In genomic region chr5:44143467-44144235, GRCm38 (mm10) we compare ENCODE assay signal across 22 mouse cellular contexts. TPM values are rescaled to one million over a fixed set of nuclear protein-coding genes. Genes with fewer than 3 reads are reported as not detected.
DNase-seq lines count a peak whose midpoint lies in the region; ATAC-seq and TF ChIP-seq lines count a peak whose summit lies in the region.
"Had no signal": no experiment of that assay in that cellular context is flagged by ENCODE, and none has a peak within 500 bp of the region (broad histone marks: within the 10 kb centered on the region; RNA-seq: fewer than 3 reads in every experiment).

No protein-coding gene starts in this region.

- TF ChIP-seq RAD21 in CH12.LX (IDR thresholded peaks at IDR 0.05; ENCODE audit: low read depth, low read length), result no peak

- H3K4me2 ChIP-seq in CH12.LX (ENCODE audit: insufficient read depth, low read depth, poor library complexity, severe bottlenecking), result peak overlapping the region; percentile 41
- no peak overlapping the region for H3K4me2 ChIP-seq in embryonic facial prominence, embryonic 15.5 days (replicated peaks)
- no peak overlapping the region for H3K4me2 ChIP-seq in stomach, embryonic 15.5 days
- no peak overlapping the region for H3K4me2 ChIP-seq in kidney, embryonic 16.5 days (replicated peaks; ENCODE audit: low read depth, low read length)
- H3K4me2 ChIP-seq: embryonic facial prominence, embryonic 12.5 days; heart, embryonic 12.5 days; midbrain, embryonic 12.5 days; neural tube, embryonic 15.5 days had no signal

- TF ChIP-seq POLR2A in CH12.LX (IDR thresholded peaks at IDR 0.05; ENCODE audit: low read depth, low read length) (no peak), ES-Bruce4 (IDR thresholded peaks at IDR 0.05; ENCODE audit: insufficient read depth, low read length) (no peak)

- no peaks in the 10 kb centered on the region for H3K36me3 ChIP-seq in CH12.LX (replicated peaks in 1 of 2; ENCODE audit: control insufficient read depth in 1 of 2, insufficient read depth in 1 of 2, low read length in 1 of 2)
- no peaks in the 10 kb centered on the region for H3K36me3 ChIP-seq in ES-Bruce4 (ENCODE audit: control insufficient read depth, insufficient read depth, low read length, poor library complexity, severe bottlenecking)
- no peaks in the 10 kb centered on the region for H3K36me3 ChIP-seq in embryonic facial prominence, embryonic 15.5 days
- no peaks in the 10 kb centered on the region for H3K36me3 ChIP-seq in stomach, embryonic 15.5 days
- H3K36me3 ChIP-seq in kidney, embryonic 16.5 days (ENCODE audit: insufficient read depth, low read length), result no peaks in the 10 kb centered on the region
- H3K36me3 ChIP-seq: embryonic facial prominence, embryonic 12.5 days; heart, embryonic 12.5 days; limb, embryonic 10.5 days; midbrain, embryonic 12.5 days; neural tube, embryonic 15.5 days had no signal

- WGBS in embryonic facial prominence, embryonic 15.5 days, result 35% methylated on average over 8 of the region's 8 CpGs
- 45% methylated on average over 8 of the region's 8 CpGs for WGBS in stomach, embryonic 15.5 days
- 41% methylated on average over 8 of the region's 8 CpGs for WGBS in kidney, embryonic 16.5 days

- H3K4me3 ChIP-seq in CH12.LX (replicated peaks in 1 of 3; ENCODE audit: low read depth in 2 of 3, low read length in 2 of 3, poor library complexity in 1 of 3) (no peak overlapping the region), ES-Bruce4 (ENCODE audit: low read depth, low read length) (no peak overlapping the region)
- H3K4me3 ChIP-seq in embryonic facial prominence, embryonic 15.5 days (replicated peaks), result no peak overlapping the region
- no peak overlapping the region for H3K4me3 ChIP-seq in stomach, embryonic 15.5 days (replicated peaks)
- H3K4me3 ChIP-seq in kidney, embryonic 16.5 days (ENCODE audit: low read length), result no peak overlapping the region
- H3K4me3 ChIP-seq: embryonic facial prominence, embryonic 12.5 days; heart, embryonic 12.5 days; limb, embryonic 10.5 days; midbrain, embryonic 12.5 days; neural tube, embryonic 15.5 days had no signal

- in situ Hi-C loops in CH12.LX (cut with MboI; ENCODE audit: low pct_ligation_motif_present, low pct_unique_long_range_greater_than_20kb, low sequenced_read_pairs), result no loop called here

- 0 out of 2 replicates have a peak, but pooled peaks have one; percentile 24 for ATAC-seq in embryonic facial prominence, embryonic 15.5 days (ENCODE audit: insufficient number of reproducible peaks, low FRiP score, low TSS enrichment, low read depth)
- peak; percentile 72 for ATAC-seq in stomach, embryonic 15.5 days (ENCODE audit: insufficient read depth, low FRiP score, low read depth)
- no peak for ATAC-seq in kidney, embryonic 16.5 days (ENCODE audit: low FRiP score, low TSS enrichment)
- ATAC-seq: forebrain, postnatal 0 days; hindbrain, embryonic 16.5 days; liver, postnatal 0 days had no signal

- no peak for TF ChIP-seq CTCF in CH12.LX (conservative IDR thresholded peaks at IDR 0.05 in 1 of 2, IDR thresholded peaks at IDR 0.05 in 1 of 2; ENCODE audit: low read depth in 2 of 2, low read length in 2 of 2)
- no peak for TF ChIP-seq CTCF in ES-Bruce4 (IDR thresholded peaks at IDR 0.05; ENCODE audit: low read depth, low read length)

- dilution Hi-C loops in CH12.LX (cut with MboI; ENCODE audit: extremely low pct_ligation_motif_present, extremely low pct_unique_long_range_greater_than_20kb, low sequenced_read_pairs), result no loop called here

- H3K9ac ChIP-seq in CH12.LX (ENCODE audit: insufficient read depth, low read depth) (no peak overlapping the region), ES-Bruce4 (ENCODE audit: low read depth, poor library complexity, severe bottlenecking) (no peak overlapping the region)
- H3K9ac ChIP-seq in embryonic facial prominence, embryonic 15.5 days, result no peak overlapping the region
- no peak overlapping the region for H3K9ac ChIP-seq in stomach, embryonic 15.5 days
- no peak overlapping the region for H3K9ac ChIP-seq in kidney, embryonic 16.5 days (replicated peaks; ENCODE audit: low read length)
- H3K9ac ChIP-seq: embryonic facial prominence, embryonic 12.5 days; forebrain, postnatal 0 days; heart, embryonic 12.5 days; liver, postnatal 0 days; midbrain, embryonic 12.5 days; neural tube, embryonic 15.5 days had no signal

- H3K9me3 ChIP-seq in CH12.LX (replicated peaks; ENCODE audit: low read length) (no peaks in the 10 kb centered on the region), ES-Bruce4 (replicated peaks; ENCODE audit: control insufficient read depth, insufficient read depth, low read length, poor library complexity, severe bottlenecking) (no peaks in the 10 kb centered on the region)
- H3K9me3 ChIP-seq in embryonic facial prominence, embryonic 15.5 days (replicated peaks), result no peaks in the 10 kb centered on the region
- H3K9me3 ChIP-seq in stomach, embryonic 15.5 days, result no peaks in the 10 kb centered on the region
- no peaks in the 10 kb centered on the region for H3K9me3 ChIP-seq in kidney, embryonic 16.5 days (ENCODE audit: low read length)
- H3K9me3 ChIP-seq: embryonic facial prominence, embryonic 12.5 days; heart, embryonic 12.5 days; limb, embryonic 10.5 days; midbrain, embryonic 12.5 days; neural tube, embryonic 15.5 days had no signal

- TF ChIP-seq EP300 in CH12.LX (IDR thresholded peaks at IDR 0.05; ENCODE audit: low read length) (no peak), ES-Bruce4 (IDR thresholded peaks at IDR 0.05; ENCODE audit: insufficient read depth, low read depth, low read length) (0 out of 2 replicates have a peak, but pooled peaks have one; percentile 9)

- H3K27me3 ChIP-seq in CH12.LX (replicated peaks), result no peaks in the 10 kb centered on the region
- no peaks in the 10 kb centered on the region for H3K27me3 ChIP-seq in ES-Bruce4 (ENCODE audit: control insufficient read depth, insufficient read depth, low read length, poor library complexity, severe bottlenecking)
- no peaks in the 10 kb centered on the region for H3K27me3 ChIP-seq in embryonic facial prominence, embryonic 15.5 days
- H3K27me3 ChIP-seq in stomach, embryonic 15.5 days (replicated peaks), result no peaks in the 10 kb centered on the region
- H3K27me3 ChIP-seq in kidney, embryonic 16.5 days (ENCODE audit: insufficient read depth, low read length), result no peaks in the 10 kb centered on the region
- H3K27me3 ChIP-seq: embryonic facial prominence, embryonic 12.5 days; heart, embryonic 12.5 days; midbrain, embryonic 12.5 days; neural tube, embryonic 15.5 days had no signal

- no peaks in the 10 kb centered on the region for H3K79me2 ChIP-seq in CH12.LX (replicated peaks; ENCODE audit: control insufficient read depth, extremely low read depth, insufficient read depth, poor library complexity, severe bottlenecking)

- H3K4me1 ChIP-seq in CH12.LX (ENCODE audit: control insufficient read depth in 1 of 2, insufficient read depth in 2 of 2) (peaks cover 3 to 12% of the 10 kb centered on the region in 2 experiments; a peak in 3 of 4 replicates), ES-Bruce4 (ENCODE audit: control insufficient read depth, insufficient read depth, low read length) (peaks cover 2% of the 10 kb centered on the region)
- no peaks in the 10 kb centered on the region for H3K4me1 ChIP-seq in embryonic facial prominence, embryonic 15.5 days
- H3K4me1 ChIP-seq in stomach, embryonic 15.5 days, result no peaks in the 10 kb centered on the region
- 0 out of 2 replicates have a peak, but pooled peaks cover 4% of the 10 kb centered on the region for H3K4me1 ChIP-seq in kidney, embryonic 16.5 days (ENCODE audit: insufficient read depth, low read length)
- H3K4me1 ChIP-seq: embryonic facial prominence, embryonic 12.5 days; heart, embryonic 12.5 days; neural tube, embryonic 15.5 days had no signal

- no peak for DNase-seq in CH12.LX (ENCODE audit: extremely low read depth)
- DNase-seq in kidney, postnatal 25 days, result no peak
- no peak for DNase-seq in layer of hippocampus, postnatal 36 days
- DNase-seq: adrenal gland, postnatal 10 days; cerebellum, adult 9-11 months; forebrain, postnatal 0 days; kidney, adult 8-10 months; kidney, postnatal 36 days; layer of hippocampus, adult 9-11 months; liver, postnatal 0 days; lung, postnatal 10 days; thymus, adult 18-20 months had no signal

- no peak overlapping the region for H3K27ac ChIP-seq in CH12.LX (ENCODE audit: insufficient read depth, low read depth)
- no peak overlapping the region for H3K27ac ChIP-seq in ES-Bruce4 (ENCODE audit: insufficient read depth, low read length)
- H3K27ac ChIP-seq in embryonic facial prominence, embryonic 15.5 days (replicated peaks), result no peak overlapping the region
- peak overlapping the region; percentile 41 for H3K27ac ChIP-seq in stomach, embryonic 15.5 days
- no peak overlapping the region for H3K27ac ChIP-seq in kidney, embryonic 16.5 days (ENCODE audit: low read length)
- H3K27ac ChIP-seq: embryonic facial prominence, embryonic 12.5 days; limb, embryonic 10.5 days; midbrain, embryonic 12.5 days; neural tube, embryonic 15.5 days had no signal

TF ChIP-seq in CH12.LX, 34 proteins besides CTCF, POLR2A, EP300 and RAD21:
- TF ChIP-seq RCOR1 (conservative IDR thresholded peaks at IDR 0.05; ENCODE audit: low read depth, low read length) (no peak), BHLHE40 (IDR thresholded peaks at IDR 0.05; ENCODE audit: low read depth, low read length) (no peak), ELF1 (IDR thresholded peaks at IDR 0.05; ENCODE audit: low read depth, low read length) (no peak), SIN3A (IDR thresholded peaks at IDR 0.05; ENCODE audit: low read length) (no peak), SMC3 (IDR thresholded peaks at IDR 0.05; ENCODE audit: low read depth, low read length) (no peak), TCF12 (IDR thresholded peaks at IDR 0.05; ENCODE audit: low read depth, low read length) (no peak)

RNA-seq across cellular contexts. Expression of gene Prom1, which starts 41.8 kb away (rescaled TPM):
- total RNA-seq in CH12.LX (2012; rRNA removed), result 0.08 and 0.13 TPM in 2 replicates
- total RNA-seq in CH12.LX (2014; rRNA removed), result 0.21 and 0.58 TPM in 2 replicates
- polyA plus RNA-seq in CH12.LX (2012; ENCODE audit: insufficient read length, low read depth), result 0.39 TPM in 1 of 2 replicates, not detected in the other
- polyA plus RNA-seq in ES-Bruce4 (2011; ENCODE audit: insufficient read depth, insufficient read length, low read depth, missing spikeins), result 33.6 and 44.5 TPM in 2 replicates
- polyA plus RNA-seq in embryonic facial prominence, embryonic 15.5 days (2015; fragmentation: Nextera tagmentation; extraction: Ambion mirVana), result 23.3 and 24.5 TPM in 2 replicates
- polyA plus RNA-seq in stomach, embryonic 15.5 days (2015; fragmentation: Nextera tagmentation; extraction: Ambion mirVana), result 52.4 and 61.3 TPM in 2 replicates
- polyA plus RNA-seq in kidney, embryonic 16.5 days (2015; fragmentation: Nextera tagmentation; extraction: Ambion mirVana), result 96.0 and 97.8 TPM in 2 replicates
- total RNA-seq in layer of hippocampus, postnatal 36 days (2021), result 10 to 100 TPM; 19.1 to 20.8 TPM

Comparison
In these comparisons a context has a peak if more than half of its experiments do, and no peak if none do; other contexts are left out.
1. RNA of gene Prom1, which starts 41.8 kb away (polyA plus RNA-seq): 96.0 to 97.8 TPM in kidney, embryonic 16.5 days, 52.4 to 61.3 TPM in stomach, embryonic 15.5 days, 33.6 to 44.5 TPM in ES-Bruce4 and 23.3 to 24.5 TPM in embryonic facial prominence, embryonic 15.5 days; 0.39 TPM in CH12.LX; every median in the first group is over 10 times any median in the second.